Mouse (Mus musculus): ENCODE measurements around the gene Dagla.

Gene Dagla

GRCm38 (mm10) chr19:10198723-10199122 lies 106.0 kb downstream of the Dagla start:
- no peak for DNase-seq (ENCODE audit: low spot score)

- DNase-seq (ENCODE audit: low spot score): no peak
These were observed 106.4 kb downstream of the Dagla start for GRCm38 (mm10) chr19:10198286-10198685.

GRCm38 (mm10) chr19:10197130-10197529 lies 107.5 kb downstream of the Dagla start:
- DNase-seq (ENCODE audit: low spot score): no peak

All from left cerebral cortex, adult 11 months (tissue).